Mouse (Mus musculus) MEL (cell line): ENCODE measurements around the gene Taok2. TPM values are rescaled to one million over a fixed set of nuclear protein-coding genes. Genes with fewer than 3 reads are reported as not detected.

Source experiments
- DNase-seq: peaks from one replicate; pipeline ENCODE4 v3.0.0; 2011; ENCODE audit warnings: low read depth, low spot score
- H3K27ac ChIP-seq: 2 replicates; pipeline ENCODE4 v1.5.1; 2012; ENCODE audit warnings: low read depth, mild to moderate bottlenecking, control low read depth, low read length, moderate library complexity; ENCODE audit not compliant: control insufficient read depth
- H3K27me3 ChIP-seq, 2 experiments: fragments of 150-350 bp in 1 of 2; sonication (generic) in 1 of 2; 2 replicates each; pipeline ENCODE4 v1.6.1; 2012; ENCODE audit warnings: low read length in 2 of 2, mild to moderate bottlenecking in 2 of 2, improper control_type of control experiment in 1 of 2, moderate library complexity in 1 of 2; ENCODE audit not compliant: insufficient read depth in 2 of 2, control insufficient read depth in 1 of 2
- H3K36me3 ChIP-seq, 2 experiments: 2 replicates each; pipeline ENCODE4 v1.6.1; 2012 to 2014; ENCODE audit warnings: low read length in 2 of 2, improper control_type of control experiment in 1 of 2, inconsistent platforms in 1 of 2, mild to moderate bottlenecking in 1 of 2; ENCODE audit not compliant: insufficient read depth in 2 of 2, control insufficient read depth in 1 of 2
- H3K4me1 ChIP-seq, 2 experiments: fragments of 150-350 bp in 1 of 2; sonication (generic) in 1 of 2; 2 replicates each; pipeline ENCODE4 v1.6.1; 2012; ENCODE audit warnings: low read length in 2 of 2, improper control_type of control experiment in 1 of 2, mild to moderate bottlenecking in 1 of 2; ENCODE audit not compliant: insufficient read depth in 2 of 2, control insufficient read depth in 1 of 2
- H3K4me3 ChIP-seq, 2 experiments: fragments of 150-350 bp in 1 of 2; sonication (generic) in 1 of 2; 2 replicates each; pipeline ENCODE4 v1.5.1; 2012; ENCODE audit warnings: low read depth in 2 of 2, low read length in 2 of 2, mild to moderate bottlenecking in 2 of 2, moderate library complexity in 2 of 2, control low read depth in 1 of 2, improper control_type of control experiment in 1 of 2; ENCODE audit not compliant: control insufficient read depth in 1 of 2, insufficient read depth in 1 of 2
- H3K79me2 ChIP-seq: 2 replicates; pipeline ENCODE4 v1.6.1; 2012; ENCODE audit warnings: mild to moderate bottlenecking, low read length, moderate library complexity; ENCODE audit not compliant: control insufficient read depth, poor library complexity, insufficient read depth
- H3K9ac ChIP-seq: 2 replicates; pipeline ENCODE4 v1.6.1; 2012; ENCODE audit warnings: low read depth, mild to moderate bottlenecking, control low read depth, low read length, moderate library complexity; ENCODE audit not compliant: control insufficient read depth, poor library complexity, severe bottlenecking
- H3K9me3 ChIP-seq: fragments of 150-350 bp; sonication (generic); replicated peaks from 2 replicates; pipeline ENCODE4 v1.6.1; 2012; ENCODE audit warnings: mild to moderate bottlenecking, low read length, improper control_type of control experiment, moderate library complexity; ENCODE audit not compliant: insufficient read depth
- BHLHE40 ChIP-seq: IDR thresholded peaks from 2 replicates; pipeline ENCODE4 v1.6.1; 2012; ENCODE audit warnings: low read depth, mild to moderate bottlenecking, inconsistent platforms, low read length, improper control_type of control experiment, borderline replicate concordance
- CTCF ChIP-seq, 3 experiments: IDR thresholded peaks in 2 of 3; conservative IDR thresholded peaks in 1 of 3; 2 replicates each; pipeline ENCODE4 v1.5.1; 2011 to 2012; ENCODE audit warnings: low read length in 3 of 3, low read depth in 2 of 3, mild to moderate bottlenecking in 2 of 3, improper control_type of control experiment in 1 of 3, inconsistent platforms in 1 of 3, mixed read lengths in 1 of 3, moderate library complexity in 1 of 3; ENCODE audit not compliant: control insufficient read depth in 1 of 3, insufficient read depth in 1 of 3, poor library complexity in 1 of 3, severe bottlenecking in 1 of 3
- E2F4 ChIP-seq: IDR thresholded peaks from 2 replicates; pipeline ENCODE4 v1.6.1; 2011; ENCODE audit warnings: low read depth, low read length, improper control_type of control experiment, borderline replicate concordance
- ELF1 ChIP-seq: IDR thresholded peaks from 2 replicates; pipeline ENCODE4 v1.6.1; 2014; ENCODE audit warnings: low read depth, mild to moderate bottlenecking, inconsistent platforms, low read length, improper control_type of control experiment, moderate library complexity
- EP300 ChIP-seq, 2 experiments: IDR thresholded peaks; 2 replicates each; pipeline ENCODE4 v1.6.1; 2011; ENCODE audit warnings: improper control_type of control experiment in 2 of 2, low read length in 2 of 2, low read depth in 1 of 2, mild to moderate bottlenecking in 1 of 2
- GABPA ChIP-seq: IDR thresholded peaks from 2 replicates; pipeline ENCODE4 v1.6.1; 2012; ENCODE audit warnings: low read depth, mild to moderate bottlenecking, inconsistent platforms, low read length, improper control_type of control experiment, moderate library complexity
- GATA1 ChIP-seq: IDR thresholded peaks from 2 replicates; pipeline ENCODE4 v1.6.1; 2011; ENCODE audit warnings: low read depth, low read length, improper control_type of control experiment
- MAZ ChIP-seq: IDR thresholded peaks from 2 replicates; pipeline ENCODE4 v1.6.1; 2012; ENCODE audit warnings: low read depth, mild to moderate bottlenecking, inconsistent platforms, low read length, improper control_type of control experiment
- MEF2A ChIP-seq: IDR thresholded peaks from 2 replicates; pipeline ENCODE4 v1.6.1; 2014; ENCODE audit warnings: low read depth, mild to moderate bottlenecking, inconsistent platforms, low read length, improper control_type of control experiment; ENCODE audit not compliant: poor library complexity, insufficient replicate concordance, severe bottlenecking; ENCODE audit errors: extremely low read depth
- MYB ChIP-seq: IDR thresholded peaks from 2 replicates; pipeline ENCODE4 v1.6.1; 2011; ENCODE audit warnings: mild to moderate bottlenecking, low read depth, low read length, improper control_type of control experiment
- MYC ChIP-seq: IDR thresholded peaks from 2 replicates; pipeline ENCODE4 v1.6.1; 2011; ENCODE audit warnings: low read depth, mild to moderate bottlenecking, low read length, improper control_type of control experiment, moderate library complexity
- POLR2A ChIP-seq, 2 experiments: IDR thresholded peaks; 2 replicates each; pipeline ENCODE4 v1.6.1; 2011 to 2012; ENCODE audit warnings: low read length in 2 of 2, mild to moderate bottlenecking in 2 of 2, control low read depth in 1 of 2, improper control_type of control experiment in 1 of 2, low read depth in 1 of 2, moderate library complexity in 1 of 2; ENCODE audit not compliant: control insufficient read depth in 1 of 2, insufficient read depth in 1 of 2, poor library complexity in 1 of 2
- SIN3A ChIP-seq: IDR thresholded peaks from 2 replicates; pipeline ENCODE4 v1.6.1; 2012; ENCODE audit warnings: low read length, improper control_type of control experiment, inconsistent platforms
- TAL1 ChIP-seq: IDR thresholded peaks from 2 replicates; pipeline ENCODE4 v1.6.1; 2012; ENCODE audit warnings: mild to moderate bottlenecking, inconsistent platforms, low read length, moderate library complexity, mixed read lengths
- UBTF ChIP-seq: IDR thresholded peaks from 2 replicates; pipeline ENCODE4 v1.6.1; 2012; ENCODE audit warnings: low read depth, mild to moderate bottlenecking, inconsistent platforms, low read length, improper control_type of control experiment, moderate library complexity, borderline replicate concordance; ENCODE audit not compliant: insufficient read depth
- ZC3H11A ChIP-seq: IDR thresholded peaks from 2 replicates; pipeline ENCODE4 v1.6.1; 2012; ENCODE audit warnings: low read depth, mild to moderate bottlenecking, inconsistent platforms, low read length, improper control_type of control experiment
- ZKSCAN1 ChIP-seq: IDR thresholded peaks from 2 replicates; pipeline ENCODE4 v1.6.1; 2012; ENCODE audit warnings: low read depth, mild to moderate bottlenecking, inconsistent platforms, low read length, improper control_type of control experiment, moderate library complexity
- polyA plus RNA-seq, 2 experiments: library from polyadenylated mRNA; stranded (reverse) in 1 of 2; unstranded in 1 of 2; fragments of >175 nt in 1 of 2; fragments of >200 nt in 1 of 2; gene quantifications; 2 replicates each; pipeline versions ENCODE4 v1.2.1 to v1.2.4; 2012; ENCODE audit warnings: low replicate concordance in 2 of 2, low read depth in 1 of 2; ENCODE audit not compliant: insufficient read length in 2 of 2, insufficient read depth in 1 of 2, missing spikeins in 1 of 2
- total RNA-seq: library from RNA; depleted of rRNA; stranded (reverse); fragments of 300-350 nt; gene quantifications from 2 replicates; pipeline ENCODE4 v1.2.3, GENCODE M21; 2012

Taok2 gene
- total and polyA plus RNA-seq, 3 experiments = 29.0 to 52.3 (median 34.2) TPM

GRCm38 (mm10) chr7:126855641-126856040 is 28.9 kb downstream of the Taok2 start:
- TF ChIP-seq EP300 (IDR thresholded peaks at IDR 0.05; ENCODE audit: low read depth in 1 of 2, low read length in 2 of 2) (no peak), E2F4 (no peak), GATA1 (no peak), MYB (no peak), SIN3A (no peak), GABPA (no peak), UBTF (no peak), ELF1 (no peak), MYC (no peak), TAL1 (no peak), CTCF (IDR thresholded peaks at IDR 0.05 in 2 of 3, conservative IDR thresholded peaks at IDR 0.05 in 1 of 3; ENCODE audit: control insufficient read depth in 1 of 3, insufficient read depth in 1 of 3, low read depth in 2 of 3, low read length in 3 of 3, poor library complexity in 1 of 3, severe bottlenecking in 1 of 3) (no peak), BHLHE40 (no peak), ZC3H11A (no peak), MAZ (no peak), MEF2A (no peak), ZKSCAN1 (no peak)
- Histone ChIP-seq H3K4me1 (no peaks in the 10 kb centered on the region; a peak in 2 of 4 replicates), H3K9me3 (no peaks in the 10 kb centered on the region), H3K4me3 (no peak overlapping the region), H3K9ac (no peak overlapping the region), H3K79me2 (peaks cover 8% of the 10 kb centered on the region), H3K27me3 (no peaks in the 10 kb centered on the region), H3K27ac (no peak overlapping the region), H3K36me3 (peaks cover 11 to 14% of the 10 kb centered on the region in 2 experiments)
- DNase-seq = no peak

- Histone ChIP-seq H3K27me3 (no peaks in the 10 kb centered on the region), H3K4me3 (no peak overlapping the region), H3K9me3 (no peaks in the 10 kb centered on the region), H3K4me1 (no peaks in the 10 kb centered on the region), H3K79me2 (no peaks in the 10 kb centered on the region; the same call in 1 of the 2 replicates), H3K36me3 (peaks cover 0 to 11% of the 10 kb centered on the region in 2 experiments; a peak in 2 of 4 replicates), H3K27ac (no peak overlapping the region), H3K9ac (no peak overlapping the region)
- no peak for DNase-seq
- TF ChIP-seq MEF2A = no peak
- TF ChIP-seq POLR2A (IDR thresholded peaks at IDR 0.05; ENCODE audit: control insufficient read depth in 1 of 2, insufficient read depth in 1 of 2, low read depth in 1 of 2, low read length in 2 of 2, poor library complexity in 1 of 2) = 0 out of 4 replicates have a peak, but pooled peaks of 1 of the 2 experiments have one; percentile 20
Measured at GRCm38 (mm10) chr7:126853454-126853853, 31.0 kb downstream of the Taok2 start.
